Mouse (Mus musculus): ENCODE results near the gene Pofut2. TPM values are rescaled to one million over a fixed set of nuclear protein-coding genes. Genes with fewer than 3 reads are reported as not detected.

The Pofut2 gene
- polyA plus RNA-seq, 1 experiment from 2014 or later, result 119 TPM

- Histone ChIP-seq H3K4me1 (peaks cover 71% of the 10 kb centered on the region), H3K36me3 (no peaks in the 10 kb centered on the region), H3K27me3 (ENCODE audit: insufficient read depth, poor library complexity, severe bottlenecking) (no peaks in the 10 kb centered on the region), H3K27ac (peak overlapping the region; percentile 82), H3K4me3 (peak overlapping the region; percentile 29), H3K9me3 (no peaks in the 10 kb centered on the region)
- peak; percentile 90 for DNase-seq (ENCODE audit: low spot score)
- 5% methylated on average over 11 of the region's 11 CpGs for WGBS
These were observed 37.9 kb upstream of the Pofut2 start for GRCm38 (mm10) chr10:77221108-77221507.

GRCm38 (mm10) chr10:77222963-77223552, 36.0 kb upstream of the Pofut2 start:
- no peak for DNase-seq (ENCODE audit: low spot score)
- Histone ChIP-seq H3K4me3 (no peak overlapping the region), H3K27me3 (ENCODE audit: insufficient read depth, poor library complexity, severe bottlenecking) (no peaks in the 10 kb centered on the region), H3K9me3 (no peaks in the 10 kb centered on the region), H3K27ac (peak overlapping the region; percentile 59; the same call in 1 of the 2 replicates), H3K4me1 (peaks cover 63% of the 10 kb centered on the region), H3K36me3 (no peaks in the 10 kb centered on the region)
- WGBS, result 82% methylated on average over 11 of the region's 11 CpGs

DNA sequence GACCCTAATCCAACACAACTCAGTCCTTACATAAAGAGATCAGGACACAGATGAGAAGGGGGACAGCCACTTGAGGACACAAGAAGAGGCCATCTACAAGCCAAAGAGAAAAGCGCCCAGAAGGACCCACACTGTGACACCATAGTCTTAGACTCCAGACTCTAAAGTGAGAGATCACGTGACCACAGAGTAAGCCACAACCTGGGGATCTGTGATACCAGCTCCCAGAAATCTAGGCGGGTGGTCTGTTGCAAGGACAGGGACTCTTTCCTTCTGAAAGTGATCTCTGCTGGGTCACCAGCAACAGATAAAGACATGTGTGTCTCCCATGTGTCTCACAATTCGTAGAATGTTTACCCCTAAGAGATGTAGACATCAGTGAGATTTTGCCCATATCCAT, 34.6 kb upstream of the Pofut2 start:
- H3K36me3 ChIP-seq, result no peaks in the 10 kb centered on the region
- H3K4me3 ChIP-seq, result no peak overlapping the region
- WGBS, result 79% methylated on average over 4 of the region's 4 CpGs
- no peaks in the 10 kb centered on the region for H3K27me3 ChIP-seq (ENCODE audit: insufficient read depth, poor library complexity, severe bottlenecking)
- DNase-seq (ENCODE audit: low spot score), result no peak
- no peaks in the 10 kb centered on the region for H3K9me3 ChIP-seq
- peak overlapping the region; percentile 69; the same call in 1 of the 2 replicates for H3K27ac ChIP-seq
- H3K4me1 ChIP-seq, result peaks cover 67% of the 10 kb centered on the region

- peak; percentile 93 for DNase-seq (ENCODE audit: low spot score)
- Histone ChIP-seq H3K36me3 (no peaks in the 10 kb centered on the region), H3K4me3 (no peak overlapping the region), H3K27me3 (ENCODE audit: insufficient read depth, poor library complexity, severe bottlenecking) (no peaks in the 10 kb centered on the region), H3K27ac (peak overlapping the region; percentile 69), H3K9me3 (no peaks in the 10 kb centered on the region), H3K4me1 (peaks cover 68% of the 10 kb centered on the region)
- WGBS, result 10% methylated on average over 9 of the region's 9 CpGs
These were observed 33.6 kb upstream of the Pofut2 start for GRCm38 (mm10) chr10:77225414-77225813.

- Histone ChIP-seq H3K36me3 (no peaks in the 10 kb centered on the region), H3K4me1 (peaks cover 69% of the 10 kb centered on the region), H3K27me3 (ENCODE audit: insufficient read depth, poor library complexity, severe bottlenecking) (no peaks in the 10 kb centered on the region), H3K4me3 (no peak overlapping the region), H3K9me3 (no peaks in the 10 kb centered on the region), H3K27ac (peak overlapping the region; percentile 69)
- DNase-seq (ENCODE audit: low spot score), result no peak
- 83% methylated on average over 8 of the region's 8 CpGs for WGBS
These were observed 32.9 kb upstream of the Pofut2 start for GRCm38 (mm10) chr10:77225995-77226688.

- DNase-seq (ENCODE audit: low spot score), result no peak
- Histone ChIP-seq H3K27ac (peak overlapping the region; percentile 69), H3K4me1 (peaks cover 69% of the 10 kb centered on the region), H3K9me3 (no peaks in the 10 kb centered on the region), H3K27me3 (ENCODE audit: insufficient read depth, poor library complexity, severe bottlenecking) (no peaks in the 10 kb centered on the region), H3K36me3 (no peaks in the 10 kb centered on the region), H3K4me3 (no peak overlapping the region)
- 72% methylated on average over 8 of the region's 8 CpGs for WGBS
These were observed 32.2 kb upstream of the Pofut2 start for GRCm38 (mm10) chr10:77226691-77227367.

DNA sequence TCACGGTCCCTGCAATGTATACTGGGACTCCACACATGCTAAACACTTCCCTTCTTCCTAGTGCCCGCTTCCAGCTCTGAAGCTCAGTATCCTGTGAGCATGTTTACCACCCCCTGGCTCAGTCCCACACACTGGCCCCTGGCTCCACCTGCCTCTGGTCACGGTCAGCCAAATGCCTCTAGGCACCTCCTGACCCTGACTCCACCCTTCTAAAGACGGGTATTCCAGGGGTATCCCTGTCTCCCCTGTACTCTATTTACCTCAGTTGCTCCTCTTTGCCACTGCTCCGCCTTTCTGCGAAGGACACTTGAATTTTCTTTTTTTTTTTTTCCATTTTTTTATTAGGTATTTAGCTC, 31.7 kb upstream of the Pofut2 start:
- H3K4me3 ChIP-seq, result no peak overlapping the region
- no peaks in the 10 kb centered on the region for H3K36me3 ChIP-seq
- H3K27ac ChIP-seq, result peak overlapping the region; percentile 65
- H3K9me3 ChIP-seq, result no peaks in the 10 kb centered on the region
- no peaks in the 10 kb centered on the region for H3K27me3 ChIP-seq (ENCODE audit: insufficient read depth, poor library complexity, severe bottlenecking)
- WGBS, result 85% methylated on average over 6 of the region's 6 CpGs
- no peak for DNase-seq (ENCODE audit: low spot score)
- H3K4me1 ChIP-seq, result peaks cover 73% of the 10 kb centered on the region

DNA sequence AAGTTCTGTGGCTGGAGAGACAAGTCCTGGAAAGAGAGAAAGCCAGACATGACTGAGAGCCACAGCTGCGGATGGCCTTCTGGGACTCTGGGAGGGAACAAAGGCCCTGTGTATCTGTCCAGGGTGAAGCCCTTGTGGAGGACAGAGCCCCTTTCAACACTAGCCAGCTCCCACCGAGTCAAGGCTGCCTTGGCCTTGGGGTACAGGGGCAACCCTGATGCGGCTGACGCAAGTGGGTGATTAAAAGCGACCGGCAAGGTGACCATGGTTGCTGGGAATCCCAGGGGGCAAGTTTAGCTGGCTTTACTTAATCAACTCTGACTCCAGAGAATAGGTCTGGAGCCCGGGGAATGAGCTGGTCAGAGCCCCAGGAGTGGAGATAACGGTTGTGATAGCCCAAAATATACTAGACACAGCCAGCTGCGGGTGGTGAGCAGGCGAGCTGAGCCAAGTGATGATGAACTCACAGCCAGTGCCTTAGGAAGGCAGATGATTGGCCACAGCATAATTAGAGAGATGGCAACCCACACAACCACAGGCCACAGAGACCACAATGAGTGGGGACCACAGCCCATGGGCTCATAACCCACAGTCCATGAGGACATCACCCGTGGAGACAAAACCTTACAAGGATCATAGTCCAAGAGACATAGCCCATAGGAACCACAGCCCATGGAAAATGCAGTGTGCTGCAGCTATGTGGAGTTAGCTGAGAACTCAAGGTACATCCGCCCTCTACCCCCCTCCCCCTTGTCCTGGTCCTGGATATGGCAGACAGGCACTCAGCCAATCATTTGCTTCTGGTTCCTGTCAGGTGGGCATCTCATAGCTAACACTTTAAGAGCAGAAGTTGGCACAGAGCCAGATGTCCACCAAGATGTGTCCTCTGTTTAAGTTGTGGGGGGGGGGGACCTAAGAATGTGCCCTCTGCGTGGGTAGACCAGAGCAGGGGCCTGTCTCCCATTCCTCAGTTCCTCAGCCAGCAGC, 29.1 kb upstream of the Pofut2 start:
- no peaks in the 10 kb centered on the region for H3K9me3 ChIP-seq
- peaks cover 4% of the 10 kb centered on the region; the same call in 1 of the 2 replicates for H3K27me3 ChIP-seq (ENCODE audit: insufficient read depth, poor library complexity, severe bottlenecking)
- DNase-seq (ENCODE audit: low spot score), result peak; percentile 85
- H3K4me3 ChIP-seq, result peak overlapping the region; percentile 25
- peak overlapping the region; percentile 87 for H3K27ac ChIP-seq
- H3K36me3 ChIP-seq, result no peaks in the 10 kb centered on the region
- 27% methylated on average over 13 of the region's 13 CpGs for WGBS
- H3K4me1 ChIP-seq, result peaks cover 69% of the 10 kb centered on the region

GRCm38 (mm10) chr10:77231861-77232755, 26.9 kb upstream of the Pofut2 start:
- DNase-seq (ENCODE audit: low spot score), result no peak
- Histone ChIP-seq H3K27ac (peak overlapping the region; percentile 72; the same call in 1 of the 2 replicates), H3K4me3 (no peak overlapping the region), H3K27me3 (ENCODE audit: insufficient read depth, poor library complexity, severe bottlenecking) (peaks cover 4% of the 10 kb centered on the region; the same call in 1 of the 2 replicates), H3K4me1 (peaks cover 57% of the 10 kb centered on the region), H3K36me3 (0 out of 2 replicates have a peak, but pooled peaks cover 2% of the 10 kb centered on the region), H3K9me3 (no peaks in the 10 kb centered on the region)
- 41% methylated on average over 16 of the region's 16 CpGs for WGBS

DNA sequence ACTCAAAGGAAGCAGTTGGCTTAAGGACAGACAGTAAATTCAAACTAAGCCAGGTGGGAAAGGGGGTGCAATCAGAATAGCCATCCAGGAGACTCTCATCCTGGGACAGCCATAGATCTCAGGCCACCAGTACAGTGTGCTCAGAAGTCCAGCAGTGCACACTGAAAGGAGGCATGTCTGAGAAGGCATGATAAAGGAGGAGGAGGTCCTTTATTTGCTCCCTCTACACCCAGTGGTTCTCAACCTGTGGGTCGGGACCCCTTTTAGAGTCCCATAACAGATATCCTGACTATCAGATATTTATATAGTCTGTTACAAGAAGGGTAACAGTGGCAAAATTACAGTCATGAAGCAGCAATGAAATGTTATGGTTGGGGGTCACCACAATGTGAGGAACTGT, 25.8 kb upstream of the Pofut2 start:
- peaks cover 60% of the 10 kb centered on the region for H3K4me1 ChIP-seq
- WGBS, result 65% methylated on average over 1 of the region's 1 CpGs

DNA sequence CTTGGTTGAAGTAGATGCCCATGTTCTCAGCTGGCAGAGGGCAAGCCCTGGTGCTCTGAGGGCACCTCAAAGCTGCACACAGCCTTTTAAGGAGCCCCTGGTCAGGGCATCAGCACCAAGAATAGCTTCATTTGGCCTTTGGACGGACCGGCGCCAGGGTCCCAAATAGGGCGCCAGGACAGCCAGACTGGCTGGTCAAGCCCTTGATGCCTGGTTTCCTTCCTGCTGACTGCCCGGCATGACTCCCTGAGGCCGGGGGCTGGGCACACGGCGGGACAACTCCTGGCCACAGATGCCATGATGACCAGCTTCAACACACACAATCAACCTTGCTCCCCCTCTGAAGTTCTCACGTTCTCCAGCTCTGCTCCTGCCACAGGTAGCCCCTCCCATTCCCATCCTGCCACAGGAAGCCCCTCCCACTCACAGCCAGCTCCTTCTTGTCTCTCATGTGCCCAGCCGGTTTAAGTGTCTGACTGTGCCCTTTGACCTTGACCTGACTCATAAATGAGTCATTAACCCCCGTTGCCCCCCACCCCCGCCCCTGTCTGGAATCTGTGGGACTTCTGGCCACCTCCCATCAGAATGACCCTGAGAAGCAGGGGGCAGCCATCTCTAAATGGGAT, 23.9 kb upstream of the Pofut2 start:
- no peak for DNase-seq (ENCODE audit: low spot score)
- peaks cover 48% of the 10 kb centered on the region for H3K4me1 ChIP-seq
- WGBS, result 67% methylated on average over 12 of the region's 12 CpGs
- H3K36me3 ChIP-seq, result 0 out of 2 replicates have a peak, but pooled peaks cover 2% of the 10 kb centered on the region
- peaks cover 4% of the 10 kb centered on the region; the same call in 1 of the 2 replicates for H3K27me3 ChIP-seq (ENCODE audit: insufficient read depth, poor library complexity, severe bottlenecking)
- H3K4me3 ChIP-seq, result no peak overlapping the region
- no peaks in the 10 kb centered on the region for H3K9me3 ChIP-seq
- no peak overlapping the region for H3K27ac ChIP-seq

More for the DNA sequence above, 25.8 kb upstream of the Pofut2 start:
- H3K9me3 ChIP-seq, result no peaks in the 10 kb centered on the region
- 0 out of 2 replicates have a peak, but pooled peaks cover 2% of the 10 kb centered on the region for H3K36me3 ChIP-seq
- H3K27ac ChIP-seq, result peak overlapping the region; percentile 72; the same call in 1 of the 2 replicates
- no peak for DNase-seq (ENCODE audit: low spot score)
- H3K27me3 ChIP-seq (ENCODE audit: insufficient read depth, poor library complexity, severe bottlenecking), result peaks cover 4% of the 10 kb centered on the region; the same call in 1 of the 2 replicates
- H3K4me3 ChIP-seq, result no peak overlapping the region

Data from heart, embryonic 10.5 days (tissue).